Mouse (Mus musculus) liver, adult 2 months (tissue): ENCODE data around the gene Alpk3.

Source experiments
- CTCF ChIP-seq: fragments of 200-500 bp; IDR thresholded peaks from 2 replicates; pipeline ENCODE4 v1.5.1; 2011; ENCODE audit warnings: low read depth, low read length, control low read depth
- POLR2A ChIP-seq: fragments of 200-500 bp; IDR thresholded peaks from 2 replicates; pipeline ENCODE4 v1.6.1; 2011; ENCODE audit warnings: low read length, control low read depth; ENCODE audit not compliant: insufficient read depth; ENCODE audit errors: extremely low read depth

DNA sequence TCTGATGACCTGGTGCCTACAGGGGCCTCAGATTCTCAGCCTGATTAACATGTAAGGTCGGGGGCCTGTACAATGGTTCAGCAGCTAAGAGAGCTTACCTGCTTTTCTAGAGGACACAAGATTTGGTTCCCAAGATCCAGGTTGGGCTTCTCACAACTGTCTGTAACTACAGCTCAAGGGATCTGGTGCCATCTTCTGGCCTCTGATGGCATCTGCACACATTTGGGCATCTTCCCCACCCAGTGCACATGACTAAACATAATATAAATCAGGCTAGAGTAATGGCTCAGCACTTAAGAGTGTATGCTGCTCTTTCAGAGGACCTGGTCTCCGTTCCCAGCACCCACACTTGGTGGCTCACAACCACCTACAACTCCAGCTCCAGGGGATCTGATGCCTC, 3.5 kb downstream of the Alpk3 start:
- peak; percentile 72 for TF ChIP-seq CTCF
- no peak for TF ChIP-seq POLR2A
